Mouse (Mus musculus): Measurements from ENCODE around the gene Sgsm1. TPM values are rescaled to one million over a fixed set of nuclear protein-coding genes. Genes with fewer than 3 reads are reported as not detected.

Gene Sgsm1
- polyA plus RNA-seq, 1 experiment from 2014 or later: 13.9 TPM

- Histone ChIP-seq H3K4me2 (replicated peaks) (no peak overlapping the region), H3K4me1 (peaks cover 14% of the 10 kb centered on the region), H3K36me3 (no peaks in the 10 kb centered on the region), H3K27me3 (replicated peaks) (no peaks in the 10 kb centered on the region), H3K4me3 (no peak overlapping the region), H3K27ac (no peak overlapping the region), H3K9ac (no peak overlapping the region), H3K9me3 (no peaks in the 10 kb centered on the region)
- no peak for ATAC-seq (ENCODE audit: low FRiP score, low read depth)
- 90% methylated on average over 6 of the region's 6 CpGs for WGBS
Measured at GRCm38 (mm10) chr5:113210314-113210713, 100.3 kb downstream of the Sgsm1 start.

GRCm38 (mm10) chr5:113209898-113210297 lies 100.7 kb downstream of the Sgsm1 start:
- no peaks in the 10 kb centered on the region for H3K36me3 ChIP-seq
- H3K9me3 ChIP-seq: no peaks in the 10 kb centered on the region
- H3K27ac ChIP-seq: no peak overlapping the region
- H3K4me3 ChIP-seq: no peak overlapping the region
- H3K27me3 ChIP-seq (replicated peaks): no peaks in the 10 kb centered on the region
- no peak for ATAC-seq (ENCODE audit: low FRiP score, low read depth)
- H3K4me1 ChIP-seq: peaks cover 14% of the 10 kb centered on the region
- H3K9ac ChIP-seq: no peak overlapping the region
- 83% methylated on average over 13 of the region's 13 CpGs for WGBS
- no peak overlapping the region for H3K4me2 ChIP-seq (replicated peaks)

DNA sequence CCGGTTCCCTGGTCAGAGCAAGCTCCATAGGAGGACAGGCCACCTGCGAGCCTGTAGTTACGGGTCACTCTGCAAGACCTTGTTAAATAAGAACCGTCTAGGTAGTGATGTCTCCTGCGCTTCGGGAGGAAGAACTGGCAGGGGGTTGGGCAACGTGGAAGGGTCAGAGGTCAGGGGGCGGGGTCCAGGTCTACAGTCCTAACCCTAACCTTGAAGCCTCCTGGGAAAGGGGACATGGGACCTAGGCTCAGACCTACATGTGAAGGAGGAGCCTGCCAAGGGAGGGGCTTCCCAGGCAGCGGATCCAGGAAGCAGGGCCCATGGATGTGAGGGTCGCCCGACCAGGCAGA lies 101.2 kb downstream of the Sgsm1 start:
- Histone ChIP-seq H3K4me3 (no peak overlapping the region), H3K4me1 (peaks cover 14% of the 10 kb centered on the region), H3K27me3 (replicated peaks) (no peaks in the 10 kb centered on the region), H3K9me3 (no peaks in the 10 kb centered on the region), H3K4me2 (replicated peaks) (no peak overlapping the region), H3K9ac (no peak overlapping the region), H3K27ac (no peak overlapping the region; the same call in 1 of the 2 replicates), H3K36me3 (no peaks in the 10 kb centered on the region)
- 54% methylated on average over 11 of the region's 11 CpGs for WGBS
- ATAC-seq (ENCODE audit: low FRiP score, low read depth): no peak

- WGBS: 41% methylated on average over 11 of the region's 11 CpGs
- Histone ChIP-seq H3K9me3 (no peaks in the 10 kb centered on the region), H3K4me1 (peaks cover 14% of the 10 kb centered on the region), H3K36me3 (no peaks in the 10 kb centered on the region), H3K9ac (no peak overlapping the region), H3K4me2 (replicated peaks) (no peak overlapping the region), H3K27ac (no peak overlapping the region; the same call in 1 of the 2 replicates), H3K27me3 (replicated peaks) (no peaks in the 10 kb centered on the region), H3K4me3 (no peak overlapping the region)
- ATAC-seq (ENCODE audit: low FRiP score, low read depth): 0 out of 2 replicates have a peak, but pooled peaks have one; percentile 39
Measured at GRCm38 (mm10) chr5:113208622-113209400, 101.8 kb downstream of the Sgsm1 start.

DNA sequence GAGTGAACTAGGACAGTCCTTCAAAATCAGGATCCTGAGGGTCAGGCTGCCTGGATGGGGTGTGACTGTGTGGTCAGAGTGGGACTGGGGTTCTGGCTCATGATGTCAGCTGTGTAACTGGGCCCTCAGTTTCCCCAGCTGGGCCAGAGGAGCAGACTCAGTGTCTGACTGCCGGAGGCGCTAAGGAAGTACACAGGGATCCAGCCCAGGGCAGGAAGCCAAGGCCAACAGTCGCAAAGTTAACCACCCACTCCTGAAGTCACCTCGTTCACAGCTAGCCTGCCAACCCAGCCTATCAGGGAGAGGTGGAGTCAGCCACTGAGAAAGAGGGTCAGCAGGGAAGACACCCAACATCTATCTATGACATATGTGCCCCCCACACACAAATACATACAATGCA lies 102.5 kb downstream of the Sgsm1 start:
- H3K4me2 ChIP-seq (replicated peaks): no peak overlapping the region
- no peak overlapping the region for H3K9ac ChIP-seq
- H3K36me3 ChIP-seq: no peaks in the 10 kb centered on the region
- H3K27me3 ChIP-seq (replicated peaks): no peaks in the 10 kb centered on the region
- peaks cover 14% of the 10 kb centered on the region for H3K4me1 ChIP-seq
- ATAC-seq (ENCODE audit: low FRiP score, low read depth): no peak
- no peak overlapping the region for H3K4me3 ChIP-seq
- 76% methylated on average over 4 of the region's 4 CpGs for WGBS
- H3K9me3 ChIP-seq: no peaks in the 10 kb centered on the region
- H3K27ac ChIP-seq: no peak overlapping the region

DNA sequence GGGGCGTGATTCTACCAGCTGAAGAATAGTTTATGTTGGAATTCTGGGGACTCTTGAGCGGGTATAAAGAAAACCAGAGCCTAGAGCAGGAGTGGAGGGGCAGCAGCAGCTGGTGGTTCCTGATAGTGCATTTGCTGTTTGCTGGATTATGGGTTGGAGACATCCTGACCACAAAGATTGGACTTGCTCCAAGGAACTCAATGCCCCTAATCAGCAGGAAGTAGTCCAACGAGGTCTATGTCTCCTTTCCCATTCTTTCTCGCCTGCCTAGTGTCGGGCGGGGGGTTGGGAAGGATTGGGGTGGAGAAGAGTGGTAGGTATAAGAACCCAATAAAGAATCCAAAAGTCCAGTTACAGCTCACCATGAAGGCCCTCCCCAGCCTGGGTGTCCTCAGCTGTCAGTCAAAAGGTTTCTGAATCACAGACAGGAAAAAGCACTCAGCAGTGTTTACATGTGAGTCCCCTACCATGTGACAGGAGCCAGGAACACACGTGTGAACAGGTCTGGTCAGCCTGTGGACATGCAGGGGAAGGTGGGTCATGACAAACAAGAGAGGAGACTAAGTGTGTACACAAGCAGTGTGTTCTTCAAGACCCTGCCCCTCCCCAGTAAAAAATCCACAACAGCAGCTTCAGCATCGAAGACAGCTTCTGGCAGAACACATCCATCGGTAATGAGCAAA lies 103.8 kb downstream of the Sgsm1 start:
- ATAC-seq (ENCODE audit: low FRiP score, low read depth): no peak
- Histone ChIP-seq H3K9me3 (no peaks in the 10 kb centered on the region), H3K4me3 (no peak overlapping the region), H3K4me1 (peaks cover 14% of the 10 kb centered on the region), H3K27ac (no peak overlapping the region), H3K4me2 (replicated peaks) (no peak overlapping the region), H3K36me3 (no peaks in the 10 kb centered on the region), H3K27me3 (replicated peaks) (no peaks in the 10 kb centered on the region), H3K9ac (no peak overlapping the region)
- WGBS: 71% methylated on average over 9 of the region's 9 CpGs

- no peaks in the 10 kb centered on the region for H3K27me3 ChIP-seq (replicated peaks)
- H3K27ac ChIP-seq: no peak overlapping the region
- WGBS: 91% methylated on average over 9 of the region's 9 CpGs
- ATAC-seq (ENCODE audit: low FRiP score, low read depth): no peak
- H3K4me1 ChIP-seq: peaks cover 10% of the 10 kb centered on the region
- H3K9ac ChIP-seq: no peak overlapping the region
- H3K4me3 ChIP-seq: no peak overlapping the region
- no peaks in the 10 kb centered on the region for H3K36me3 ChIP-seq
- no peak overlapping the region for H3K4me2 ChIP-seq (replicated peaks)
- no peaks in the 10 kb centered on the region for H3K9me3 ChIP-seq
Measured at GRCm38 (mm10) chr5:113204193-113204592, 106.4 kb downstream of the Sgsm1 start.

- no peak for ATAC-seq (ENCODE audit: low FRiP score, low read depth)
- no peak overlapping the region for H3K4me2 ChIP-seq (replicated peaks)
- no peak overlapping the region for H3K9ac ChIP-seq
- no peaks in the 10 kb centered on the region for H3K27me3 ChIP-seq (replicated peaks)
- no peak overlapping the region for H3K4me3 ChIP-seq
- H3K27ac ChIP-seq: no peak overlapping the region
- no peaks in the 10 kb centered on the region for H3K36me3 ChIP-seq
- WGBS: 87% methylated on average over 10 of the region's 10 CpGs
- no peaks in the 10 kb centered on the region for H3K9me3 ChIP-seq
- peaks cover 6% of the 10 kb centered on the region; the same call in 1 of the 2 replicates for H3K4me1 ChIP-seq
Measured at GRCm38 (mm10) chr5:113199772-113200134, 110.8 kb downstream of the Sgsm1 start.

GRCm38 (mm10) chr5:113199126-113199771 lies 111.3 kb downstream of the Sgsm1 start:
- H3K4me1 ChIP-seq: peaks cover 6% of the 10 kb centered on the region; the same call in 1 of the 2 replicates
- H3K4me3 ChIP-seq: no peak overlapping the region
- no peak overlapping the region for H3K9ac ChIP-seq
- no peaks in the 10 kb centered on the region for H3K36me3 ChIP-seq
- H3K27me3 ChIP-seq (replicated peaks): no peaks in the 10 kb centered on the region
- no peak overlapping the region for H3K4me2 ChIP-seq (replicated peaks)
- no peak overlapping the region for H3K27ac ChIP-seq
- no peak for ATAC-seq (ENCODE audit: low FRiP score, low read depth)
- no peaks in the 10 kb centered on the region for H3K9me3 ChIP-seq
- WGBS: 45% methylated on average over 8 of the region's 8 CpGs

DNA sequence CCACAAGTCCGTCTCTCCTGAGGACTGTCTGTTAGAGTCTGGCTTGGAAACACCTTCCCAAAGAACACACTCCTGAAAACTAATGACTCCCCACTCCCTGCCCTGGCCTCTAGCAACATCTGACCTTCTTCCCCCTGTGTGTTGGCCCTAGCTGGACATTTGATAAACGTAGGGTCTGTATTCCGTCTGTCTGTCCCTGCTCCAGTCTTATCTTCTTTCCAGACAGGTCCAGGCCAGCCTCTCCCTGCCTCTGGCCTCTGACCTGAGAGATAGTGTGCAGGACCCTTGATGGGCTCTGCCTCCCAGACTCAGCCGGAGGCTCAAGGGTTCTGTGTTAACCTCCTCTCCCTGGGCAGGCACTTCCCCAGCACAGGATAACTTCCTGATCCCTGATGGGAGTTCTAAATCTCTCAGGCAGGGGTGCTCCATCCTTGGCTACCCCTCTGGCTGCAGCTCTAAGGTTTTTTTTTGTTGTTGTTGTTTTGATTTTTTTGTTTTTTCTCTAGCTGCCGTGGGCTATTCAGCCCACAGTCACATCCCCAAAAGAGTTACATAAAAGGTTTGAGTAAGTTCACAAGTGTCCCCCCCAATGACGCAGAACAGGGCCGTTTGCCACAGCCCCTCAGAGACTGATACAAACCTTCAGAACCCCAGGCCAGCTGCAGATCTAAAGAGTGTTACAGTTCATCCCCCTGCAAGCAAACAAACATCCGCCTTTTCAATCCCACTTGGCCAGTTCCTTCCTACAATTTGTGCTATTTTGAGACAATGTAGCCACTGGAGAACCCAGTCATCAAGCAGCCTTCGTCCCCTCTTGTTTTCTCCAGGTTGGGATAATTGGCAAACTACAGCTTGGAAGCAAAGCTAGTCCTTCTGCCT lies 113.4 kb downstream of the Sgsm1 start:
- no peak overlapping the region for H3K9ac ChIP-seq
- peaks cover 6% of the 10 kb centered on the region; the same call in 1 of the 2 replicates for H3K4me1 ChIP-seq
- no peak overlapping the region for H3K27ac ChIP-seq
- H3K4me2 ChIP-seq (replicated peaks): no peak overlapping the region
- 44% methylated on average over 9 of the region's 9 CpGs for WGBS
- H3K4me3 ChIP-seq: no peak overlapping the region
- H3K36me3 ChIP-seq: no peaks in the 10 kb centered on the region
- no peaks in the 10 kb centered on the region for H3K9me3 ChIP-seq
- ATAC-seq (ENCODE audit: low FRiP score, low read depth): no peak
- no peaks in the 10 kb centered on the region for H3K27me3 ChIP-seq (replicated peaks)

DNA sequence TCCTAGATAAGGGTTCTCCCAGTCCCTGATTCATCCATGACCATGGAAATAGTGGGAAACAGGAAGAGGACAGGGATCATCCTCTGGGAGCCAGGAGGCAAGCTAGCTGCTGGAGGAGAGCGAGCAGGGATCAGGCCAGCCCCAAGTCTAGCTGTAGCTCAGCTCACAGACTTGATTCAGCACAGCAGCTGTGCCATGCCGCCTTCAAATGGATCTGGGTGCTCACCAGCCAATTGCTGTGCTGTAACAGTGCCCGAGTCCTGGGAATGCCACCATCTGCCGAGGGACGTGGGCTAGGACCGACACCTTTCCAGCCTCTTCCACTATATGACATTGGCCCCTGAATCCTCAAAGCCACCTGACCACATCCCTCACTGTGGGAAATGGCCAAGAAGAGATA lies 114.7 kb downstream of the Sgsm1 start:
- WGBS: 92% methylated on average over 6 of the region's 6 CpGs
- H3K27me3 ChIP-seq (replicated peaks): no peaks in the 10 kb centered on the region
- peaks cover 6% of the 10 kb centered on the region; the same call in 1 of the 2 replicates for H3K4me1 ChIP-seq
- no peak overlapping the region for H3K4me2 ChIP-seq (replicated peaks)
- ATAC-seq (ENCODE audit: low FRiP score, low read depth): no peak
- H3K27ac ChIP-seq: no peak overlapping the region
- no peak overlapping the region for H3K9ac ChIP-seq
- no peak overlapping the region for H3K4me3 ChIP-seq
- H3K36me3 ChIP-seq: no peaks in the 10 kb centered on the region
- H3K9me3 ChIP-seq: no peaks in the 10 kb centered on the region

GRCm38 (mm10) chr5:113195451-113195850 lies 115.1 kb downstream of the Sgsm1 start:
- Histone ChIP-seq H3K4me2 (replicated peaks) (no peak overlapping the region), H3K4me3 (no peak overlapping the region), H3K9me3 (no peaks in the 10 kb centered on the region), H3K9ac (no peak overlapping the region), H3K27me3 (replicated peaks) (no peaks in the 10 kb centered on the region), H3K27ac (no peak overlapping the region), H3K36me3 (no peaks in the 10 kb centered on the region), H3K4me1 (peaks cover 6% of the 10 kb centered on the region; the same call in 1 of the 2 replicates)
- 85% methylated on average over 12 of the region's 12 CpGs for WGBS
- no peak for ATAC-seq (ENCODE audit: low FRiP score, low read depth)

All from neural tube, embryonic 12.5 days (tissue).